Mouse (Mus musculus) C2C12 (cell line): ENCODE measurements around the gene Cdk7.

Source experiments
- CEBPB ChIP-seq: IDR thresholded peaks from one replicate; pipeline ENCODE4 v1.6.1; 2011; ENCODE audit warnings: low read depth, mild to moderate bottlenecking, control low read depth, moderate library complexity
- CTCF ChIP-seq: IDR thresholded peaks from one replicate; pipeline ENCODE4 v1.5.1; 2011; ENCODE audit not compliant: control insufficient read depth, insufficient read depth, insufficient read length
- MAX ChIP-seq: IDR thresholded peaks from one replicate; pipeline ENCODE4 v1.6.1; 2011; ENCODE audit warnings: mild to moderate bottlenecking, control low read depth
- MYOD1 ChIP-seq: IDR thresholded peaks from one replicate; pipeline ENCODE4 v1.6.1; 2011; ENCODE audit warnings: low read depth; ENCODE audit not compliant: control insufficient read depth, insufficient read length
- MYOG ChIP-seq: IDR thresholded peaks from one replicate; pipeline ENCODE4 v1.6.1; 2011; ENCODE audit not compliant: control insufficient read depth, insufficient read length; ENCODE audit errors: extremely low read depth
- USF1 ChIP-seq: IDR thresholded peaks from one replicate; pipeline ENCODE4 v1.6.1; 2011; ENCODE audit warnings: low read depth, mild to moderate bottlenecking, control low read depth, moderate library complexity

DNA sequence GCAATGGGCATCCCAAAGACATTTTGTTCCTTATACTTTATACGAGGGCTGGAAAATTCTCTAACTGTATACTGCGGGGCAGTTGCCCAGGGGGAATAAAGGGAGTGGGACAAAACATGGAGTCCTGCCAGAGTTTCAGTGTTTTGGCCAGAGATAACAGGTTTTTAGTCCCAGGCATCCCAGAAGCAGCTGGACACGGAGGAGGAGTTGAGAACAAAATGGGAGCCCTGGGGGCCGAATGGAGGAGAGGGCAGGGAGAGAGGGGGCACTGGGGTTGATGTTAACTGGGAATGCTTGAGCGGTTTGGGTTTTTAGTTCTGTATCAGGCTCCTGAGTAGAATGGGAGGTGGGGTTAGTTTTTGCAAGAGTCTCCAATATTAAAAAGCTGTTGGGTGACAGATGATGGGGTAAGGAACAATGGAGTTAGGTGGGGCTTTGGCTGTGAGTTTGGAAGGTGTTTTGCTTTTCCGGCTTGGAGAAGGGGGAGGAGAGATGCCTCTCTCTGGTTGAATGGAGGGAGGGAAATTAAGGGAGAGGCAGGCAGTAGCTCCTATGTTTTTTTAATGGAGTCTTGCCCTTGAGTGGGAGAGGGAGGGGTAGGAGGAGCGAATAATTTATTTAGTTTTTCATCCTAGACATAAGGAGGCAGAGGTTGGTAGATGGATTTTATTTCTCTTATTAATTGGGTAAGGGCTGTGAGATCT is 6.5 kb downstream of the Cdk7 start:
- no peak for TF ChIP-seq CTCF
- TF ChIP-seq CEBPB: no peak
- TF ChIP-seq MYOG: no peak
- TF ChIP-seq USF1: no peak
- TF ChIP-seq MAX: no peak
- no peak for TF ChIP-seq MYOD1
